Mouse (Mus musculus) cerebellum, adult 2 months (tissue): ENCODE measurements around the gene Mtm1.

ENCODE experiments used
- CTCF ChIP-seq: fragments of 200-500 bp; IDR thresholded peaks from 2 replicates; pipeline ENCODE4 v1.5.1; 2011; ENCODE audit warnings: low read depth, mild to moderate bottlenecking, control low read depth, low read length, moderate library complexity, borderline replicate concordance; ENCODE audit not compliant: insufficient read depth
- POLR2A ChIP-seq: fragments of 200-500 bp; IDR thresholded peaks from 2 replicates; pipeline ENCODE4 v1.6.1; 2011; ENCODE audit warnings: low read length, control low read depth, borderline replicate concordance; ENCODE audit not compliant: insufficient read depth

- TF ChIP-seq CTCF, result no peak
- no peak for TF ChIP-seq POLR2A
These were observed 6.3 kb downstream of the Mtm1 start for GRCm38 (mm10) chrX:71216879-71217278.
